Mouse (Mus musculus) myocyte (in vitro differentiated cells): ENCODE measurements at regions not wholly inside any gene's neighbourhood (a gene's known extent, or its start where the extent isn't known, plus 50 kb on each side); places are given as distances from the start of the nearest gene placed in this dataset.

Source experiments
- E2F4 ChIP-seq: IDR thresholded peaks from one replicate; pipeline ENCODE4 v1.6.1; 2011; ENCODE audit warnings: mild to moderate bottlenecking, control low read depth, moderate library complexity; ENCODE audit not compliant: insufficient read depth
- MAX ChIP-seq: IDR thresholded peaks from one replicate; pipeline ENCODE4 v1.6.1; 2011; ENCODE audit warnings: low read depth, mild to moderate bottlenecking, control low read depth
- MYOG ChIP-seq, 3 experiments: IDR thresholded peaks; one replicate each; pipeline ENCODE4 v1.6.1; 2011; ENCODE audit warnings: control low read depth in 2 of 3, low read depth in 2 of 3, mild to moderate bottlenecking in 2 of 3; ENCODE audit not compliant: insufficient read length in 2 of 3, control insufficient read depth in 1 of 3, insufficient read depth in 1 of 3
- POLR2A ChIP-seq: IDR thresholded peaks from one replicate; pipeline ENCODE4 v1.6.1; 2011; ENCODE audit warnings: low read depth, mild to moderate bottlenecking, control low read depth, moderate library complexity; ENCODE audit not compliant: insufficient read length
- POLR2AphosphoS2 ChIP-seq: IDR thresholded peaks from one replicate; pipeline ENCODE4 v1.6.1; 2011; ENCODE audit warnings: low read depth, control low read depth; ENCODE audit not compliant: insufficient read length
- REST ChIP-seq: IDR thresholded peaks from one replicate; pipeline ENCODE4 v1.6.1; 2011; ENCODE audit warnings: mild to moderate bottlenecking, control low read depth, moderate library complexity; ENCODE audit not compliant: insufficient read depth, insufficient read length
- TCF12 ChIP-seq: IDR thresholded peaks from one replicate; pipeline ENCODE4 v1.6.1; 2011; ENCODE audit warnings: mild to moderate bottlenecking, control low read depth; ENCODE audit not compliant: poor library complexity, insufficient read depth, severe bottlenecking
- USF1 ChIP-seq: IDR thresholded peaks from one replicate; pipeline ENCODE4 v1.6.1; 2011; ENCODE audit warnings: low read depth, mild to moderate bottlenecking, control low read depth, moderate library complexity

DNA sequence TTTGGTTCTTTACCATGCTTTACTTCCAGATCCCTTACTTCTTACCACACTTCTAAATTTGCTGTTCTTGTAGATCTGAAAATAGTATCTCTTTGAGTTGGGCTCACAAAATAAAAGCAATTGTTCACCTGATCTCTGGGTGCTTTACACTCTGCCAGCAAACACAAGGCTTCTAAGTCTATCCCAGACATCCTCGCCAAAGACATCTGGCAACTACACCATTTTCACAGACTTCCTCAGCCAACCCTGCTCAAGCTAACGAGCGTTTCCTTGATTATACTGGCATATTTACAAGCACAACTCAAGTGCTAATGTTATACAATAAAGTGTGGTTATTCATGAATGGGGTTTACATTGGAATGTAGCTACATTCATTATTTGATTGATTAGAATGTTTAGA lies 56.8 kb upstream of the Gm6657 start:
- TF ChIP-seq REST (no peak), POLR2A (no peak), TCF12 (no peak), MAX (no peak), E2F4 (no peak), POLR2AphosphoS2 (no peak), MYOG (IDR thresholded peaks at IDR 0.05; ENCODE audit: control insufficient read depth in 1 of 3, insufficient read depth in 1 of 3, insufficient read length in 2 of 3, low read depth in 2 of 3) (no peak), USF1 (no peak)
